In genomic region chr5:143103231-143103630, GRCm38 (mm10) we compare ENCODE assay signal across 23 mouse cellular contexts. TPM values are rescaled to one million over a fixed set of nuclear protein-coding genes. Genes with fewer than 3 reads are reported as not detected.
"Had no signal": no experiment of that assay in that cellular context is flagged by ENCODE, and none has a peak within 500 bp of the region (broad histone marks: within the 10 kb centered on the region; RNA-seq: fewer than 3 reads in every experiment).

No protein-coding gene starts in this region.

- DNase-seq: kidney, adult 2 months; kidney, postnatal 25 days; layer of hippocampus, postnatal 36 days; left cerebral cortex, postnatal 4 days; lung, adult 18-20 months; lung, postnatal 14 days; lung, postnatal 4 days; midbrain, embryonic 14.5 days; thymus, postnatal 25 days had no signal

- H3K36me3 ChIP-seq: limb, embryonic 12.5 days; lung, embryonic 15.5 days had no signal

- H3K4me3 ChIP-seq: left cerebral cortex, adult 2 months; limb, embryonic 12.5 days; limb, embryonic 15.5 days; lung, embryonic 15.5 days had no signal

- H3K27ac ChIP-seq: kidney, postnatal 0 days; left cerebral cortex, adult 2 months; limb, embryonic 12.5 days; limb, embryonic 15.5 days; liver, embryonic 14.5 days; lung, embryonic 15.5 days had no signal

- H3K27me3 ChIP-seq: limb, embryonic 12.5 days; limb, embryonic 15.5 days; lung, embryonic 15.5 days had no signal

RNA-seq across cellular contexts. Expression of gene Olfr718-ps1, which starts 44.1 kb away (rescaled TPM):
- total RNA-seq: megakaryocyte progenitor cell, adult 5-6 weeks; megakaryocyte-erythroid progenitor cell, adult 5-6 weeks; midbrain, postnatal 0 days had no signal
- polyA plus RNA-seq: kidney, adult 2 months; kidney, postnatal 0 days; limb, embryonic 12.5 days; limb, embryonic 15.5 days; liver, embryonic 14.5 days; lung, embryonic 15.5 days; midbrain, embryonic 11.5 days; midbrain, embryonic 14.5 days; midbrain, postnatal 0 days; neural tube, embryonic 11.5 days; small intestine, adult 2 months; spleen, adult 2 months; stomach, embryonic 16.5 days had no signal
